Mouse (Mus musculus) erythroblast, adult 5-6 weeks (primary cell): ENCODE results near the gene Gm9913. TPM values are rescaled to one million over a fixed set of nuclear protein-coding genes. Genes with fewer than 3 reads are reported as not detected.

Experiments used
- ATAC-seq: replicated peaks from 2 replicates; pipeline ENCODE4 v1.8.0; 2016; ENCODE audit warnings: moderate number of reproducible peaks, mild to moderate bottlenecking, moderate TSS enrichment, inconsistent platforms; ENCODE audit not compliant: poor library complexity, low FRiP score, severe bottlenecking
- total RNA-seq, 2 experiments: library from RNA; stranded (forward) in 1 of 2; stranded (reverse) in 1 of 2; fragments of 150-400 nt in 1 of 2; fragments of 200-764, 138-1000 nt in 1 of 2; gene quantifications; 2 replicates each; pipeline versions ENCODE4 v1.2.3 to v1.2.4; 2015 to 2017; ENCODE audit warnings: low replicate concordance in 2 of 2

Gene Gm9913
- total RNA-seq, 2 experiments from 2014 or later, result not detected

GRCm38 (mm10) chr2:125494831-125495812 is 9.8 kb upstream of the Gm9913 start:
- ATAC-seq, result no peak

DNA sequence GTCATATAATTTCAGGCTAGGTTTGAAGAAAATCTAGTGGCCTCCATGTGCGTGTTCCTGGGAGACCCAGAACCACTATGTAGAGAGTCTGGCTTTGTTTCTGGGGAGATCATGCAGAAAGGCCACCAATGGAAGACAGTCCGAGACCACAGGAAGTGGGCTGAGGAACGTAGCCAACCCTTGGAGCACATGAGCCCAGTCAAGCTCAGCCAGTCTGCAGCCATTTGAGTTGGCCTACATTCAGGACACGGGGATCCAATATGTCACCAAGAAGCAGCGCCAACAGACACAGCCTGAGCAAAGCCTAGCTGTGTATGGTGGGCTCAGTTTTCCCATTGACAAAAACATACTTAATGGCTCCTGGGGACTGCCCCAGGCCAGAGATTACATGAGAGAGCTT is 8.2 kb upstream of the Gm9913 start:
- ATAC-seq, result no peak

- no peak for ATAC-seq
Observed at GRCm38 (mm10) chr2:125498216-125498615, 6.7 kb upstream of the Gm9913 start.

DNA sequence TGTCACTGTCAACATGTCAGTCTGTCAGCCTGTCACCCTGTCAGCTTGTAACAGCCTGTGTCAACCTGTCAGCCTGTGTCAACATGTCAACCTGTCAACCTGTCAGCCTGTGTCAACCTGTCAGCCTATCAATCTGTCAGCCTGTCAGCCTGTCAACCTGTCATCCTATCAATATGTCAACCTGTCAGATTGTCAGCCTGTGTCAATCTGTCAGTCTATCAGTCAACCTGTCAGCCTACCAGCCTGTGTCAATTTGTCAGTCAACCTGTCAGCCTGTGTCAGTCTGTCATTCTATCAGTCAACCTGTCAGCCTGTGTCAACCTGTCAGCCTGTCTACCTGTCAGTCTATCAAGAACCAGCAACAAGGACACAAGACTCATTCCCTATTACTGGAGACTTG is 3.4 kb upstream of the Gm9913 start:
- ATAC-seq, result no peak

- ATAC-seq, result no peak
Observed at GRCm38 (mm10) chr2:125505746-125506315, 942 bp downstream of the Gm9913 start.

GRCm38 (mm10) chr2:125506316-125507054 is 1.6 kb downstream of the Gm9913 start:
- no peak for ATAC-seq

- ATAC-seq, result no peak
Observed at GRCm38 (mm10) chr2:125507893-125508292, 3.0 kb downstream of the Gm9913 start, which contains the start of gene Fbn1. Fbn1 (minus strand) TSS chr2:125507993.

- ATAC-seq, result no peak
Observed at GRCm38 (mm10) chr2:125508381-125508780, 3.5 kb downstream of the Gm9913 start.

DNA sequence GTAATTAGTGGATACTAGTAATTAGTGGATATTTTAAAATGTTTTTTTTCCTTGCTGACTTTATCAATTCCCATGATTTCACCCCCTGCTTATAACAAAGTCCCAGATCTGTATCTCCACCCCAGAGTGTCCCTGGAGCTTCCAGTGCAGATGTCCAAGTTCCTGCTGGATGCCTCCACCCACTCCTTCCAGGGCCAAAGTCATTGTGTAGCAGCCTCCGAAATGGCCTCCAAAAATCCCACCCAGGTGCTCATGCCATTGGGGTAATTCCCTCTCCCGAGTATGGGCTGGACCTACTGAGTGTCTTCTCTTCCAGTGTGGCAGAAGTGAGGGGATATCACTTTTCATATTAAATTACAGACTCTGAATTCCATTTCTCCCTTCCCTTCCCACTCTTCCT is 5.9 kb downstream of the Gm9913 start:
- no peak for ATAC-seq

DNA sequence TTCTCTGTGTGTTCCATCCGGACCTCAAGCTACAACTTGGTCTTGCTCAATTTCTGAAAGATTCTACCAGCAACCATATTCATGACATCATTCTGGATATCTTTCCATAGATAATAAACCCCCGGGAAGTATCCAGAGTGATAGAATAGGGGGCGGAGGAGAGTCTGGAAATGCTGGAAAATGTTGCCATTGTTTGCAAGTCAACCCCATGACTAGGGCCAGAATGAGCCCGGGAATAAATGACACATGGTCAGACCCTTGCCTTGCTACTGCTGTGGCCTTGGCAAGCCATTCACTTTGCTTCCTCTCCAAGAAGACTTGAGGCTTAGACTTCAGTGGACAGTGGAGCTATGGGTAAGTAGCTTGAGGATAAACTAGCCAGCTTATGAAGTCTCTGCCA is 7.0 kb downstream of the Gm9913 start:
- ATAC-seq, result no peak

DNA sequence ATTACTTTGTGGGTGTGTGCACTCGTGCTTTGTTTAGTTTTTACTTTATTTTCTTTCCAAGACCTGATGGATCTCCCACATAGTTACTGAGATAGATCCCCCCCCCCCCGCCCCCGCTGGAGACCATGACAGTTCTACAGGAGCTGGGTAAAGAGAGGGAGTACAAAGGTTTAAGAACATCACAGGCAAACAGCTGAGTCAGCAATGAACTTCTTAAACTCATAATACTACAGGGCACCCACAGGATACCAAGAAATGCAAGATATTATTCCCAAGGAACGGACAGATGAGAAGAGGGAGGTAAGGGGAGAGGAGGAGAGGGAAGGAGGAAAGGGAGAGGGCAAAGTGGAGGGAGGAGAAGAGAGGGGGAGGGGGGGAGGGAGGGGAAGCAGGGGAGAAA is 7.7 kb downstream of the Gm9913 start:
- no peak for ATAC-seq

GRCm38 (mm10) chr2:125514391-125514790 is 9.5 kb downstream of the Gm9913 start:
- ATAC-seq, result no peak

GRCm38 (mm10) chr2:125515291-125516057 is 10.6 kb downstream of the Gm9913 start:
- no peak for ATAC-seq

DNA sequence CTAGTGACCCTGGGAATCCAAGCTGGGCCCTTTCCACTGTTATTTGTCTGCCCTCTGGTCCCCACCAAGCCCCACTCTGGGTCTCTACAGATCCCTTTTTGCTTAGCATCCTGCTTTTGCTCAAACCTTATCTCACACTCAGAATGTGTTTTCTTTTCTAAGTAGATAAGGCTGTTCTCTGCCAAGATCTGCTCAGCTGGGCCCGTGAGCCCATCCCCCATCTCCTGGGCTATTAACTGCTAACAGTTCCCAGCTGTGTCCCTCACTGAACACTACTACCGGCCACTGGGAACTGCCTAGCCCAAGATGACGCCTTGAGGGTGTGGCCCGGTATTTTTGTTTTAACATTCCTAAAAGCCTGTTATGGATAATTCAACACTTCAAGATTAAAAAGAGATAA is 11.7 kb downstream of the Gm9913 start:
- no peak for ATAC-seq

GRCm38 (mm10) chr2:125525484-125525883 is 20.6 kb downstream of the Gm9913 start:
- ATAC-seq, result no peak

GRCm38 (mm10) chr2:125526566-125526965 is 21.7 kb downstream of the Gm9913 start:
- ATAC-seq, result no peak

DNA sequence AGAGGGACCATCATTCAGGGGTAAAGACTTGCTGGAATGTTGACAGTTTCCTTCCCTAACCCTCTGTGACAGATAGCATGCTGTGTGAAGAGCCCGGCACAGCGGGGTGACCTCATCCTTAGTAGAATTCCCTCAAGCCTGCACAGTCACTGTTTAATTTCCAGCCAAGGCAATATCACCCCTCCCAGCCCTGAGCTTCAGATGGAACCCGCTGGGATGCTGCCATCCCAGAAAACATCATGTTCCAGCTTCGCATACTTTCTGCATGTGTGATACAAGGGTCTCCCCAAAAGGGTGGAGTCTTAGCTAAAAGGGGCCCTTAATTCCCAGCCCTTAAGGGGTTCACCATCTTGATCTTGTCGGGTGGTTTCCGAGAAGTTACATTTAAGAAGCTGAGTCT is 25.8 kb downstream of the Gm9913 start:
- no peak for ATAC-seq

DNA sequence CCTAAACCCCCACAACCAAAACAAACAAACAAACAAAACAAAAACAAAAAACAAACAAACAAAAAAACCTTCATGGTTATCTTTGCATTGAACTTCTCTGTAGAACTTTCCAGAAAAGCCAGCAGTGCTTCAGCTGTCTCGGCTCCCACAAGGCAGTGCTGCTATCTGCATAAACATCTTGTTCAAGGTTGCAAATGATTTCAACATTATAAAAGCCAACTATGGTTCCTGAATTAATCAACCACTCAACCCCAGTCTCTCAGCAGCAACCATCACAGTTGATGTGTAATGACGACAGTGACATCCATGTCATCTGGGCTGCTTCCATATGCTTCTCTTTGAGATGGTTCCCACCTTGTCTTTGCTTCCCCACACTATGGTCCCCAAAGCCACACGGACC is 34.8 kb downstream of the Gm9913 start:
- no peak for ATAC-seq

GRCm38 (mm10) chr2:125540579-125540978 is 35.7 kb downstream of the Gm9913 start:
- no peak for ATAC-seq

- ATAC-seq, result no peak
Observed at GRCm38 (mm10) chr2:125541451-125541850, 36.6 kb downstream of the Gm9913 start.
